Comparison of ENCODE assay signal across 24 mouse cellular contexts in genomic region chr9:14646061-14646460, GRCm38 (mm10). TPM values are rescaled to one million over a fixed set of nuclear protein-coding genes. Genes with fewer than 3 reads are reported as not detected.
DNase-seq lines count a peak whose midpoint lies in the region; ATAC-seq and TF ChIP-seq lines count a peak whose summit lies in the region.
"Had no signal": no experiment of that assay in that cellular context is flagged by ENCODE, and none has a peak within 500 bp of the region (broad histone marks: within the 10 kb centered on the region; RNA-seq: fewer than 3 reads in every experiment).

No protein-coding gene starts in this region.

- no peak for DNase-seq in gastrocnemius, adult 2 months
- no peak for DNase-seq in gastrocnemius, postnatal 36 days
- DNase-seq in midbrain, embryonic 11.5 days (ENCODE audit: low spot score, missing footprints) = peak; percentile 54
- DNase-seq in midbrain, postnatal 0 days (ENCODE audit: low spot score) = no peak
- DNase-seq in left cerebral cortex, adult 8-10 months (ENCODE audit: low spot score in 2 of 2) = no peak
- DNase-seq: adrenal gland, adult 2 months; adrenal gland, postnatal 10 days; adrenal gland, postnatal 25 days; B cell, adult 2 months; cerebellum, adult 11-12 months; cerebellum, adult 2 months; cerebellum, adult 9-10 months; cerebellum, postnatal 10 days; cerebellum, postnatal 25 days; forebrain, postnatal 0 days had no signal

- H3K4me3 ChIP-seq in gastrocnemius, adult 2 months = no peak overlapping the region
- H3K4me3 ChIP-seq in midbrain, embryonic 11.5 days (ENCODE audit: low read depth, low read length) = no peak overlapping the region
- no peak overlapping the region for H3K4me3 ChIP-seq in midbrain, postnatal 0 days (ENCODE audit: low read depth, low read length)
- H3K4me3 ChIP-seq: embryonic facial prominence, embryonic 10.5 days; embryonic facial prominence, embryonic 12.5 days; forebrain, embryonic 13.5 days; forebrain, embryonic 15.5 days had no signal

- H3K4me2 ChIP-seq in midbrain, embryonic 11.5 days = no peak overlapping the region
- H3K4me2 ChIP-seq in midbrain, postnatal 0 days (ENCODE audit: low read depth, low read length, poor library complexity, severe bottlenecking) = no peak overlapping the region
- H3K4me2 ChIP-seq: embryonic facial prominence, embryonic 12.5 days; forebrain, embryonic 13.5 days; forebrain, embryonic 15.5 days had no signal

- WGBS in midbrain, embryonic 11.5 days = 79% methylated on average over 3 of the region's 3 CpGs
- WGBS in midbrain, postnatal 0 days = 87% methylated on average over 3 of the region's 3 CpGs

- TF ChIP-seq CTCF in gastrocnemius, adult 2 months (IDR thresholded peaks at IDR 0.05) = no peak
- TF ChIP-seq CTCF in midbrain, postnatal 0 days (IDR thresholded peaks at IDR 0.05) = no peak

- no peaks in the 10 kb centered on the region for H3K36me3 ChIP-seq in midbrain, embryonic 11.5 days (ENCODE audit: control insufficient read depth, insufficient read depth, low read length)
- no peaks in the 10 kb centered on the region for H3K36me3 ChIP-seq in midbrain, postnatal 0 days (ENCODE audit: insufficient read depth, low read length)
- H3K36me3 ChIP-seq: embryonic facial prominence, embryonic 10.5 days; embryonic facial prominence, embryonic 12.5 days; forebrain, embryonic 15.5 days; G1E had no signal

- no peaks in the 10 kb centered on the region for H3K27me3 ChIP-seq in midbrain, embryonic 11.5 days (ENCODE audit: control insufficient read depth, insufficient read depth, low read length)
- H3K27me3 ChIP-seq in midbrain, postnatal 0 days (ENCODE audit: insufficient read depth, low read length) = no peaks in the 10 kb centered on the region
- H3K27me3 ChIP-seq: CH12.LX; embryonic facial prominence, embryonic 12.5 days; forebrain, embryonic 13.5 days; forebrain, embryonic 15.5 days; Patski had no signal

- no peak for ATAC-seq in midbrain, embryonic 11.5 days (ENCODE audit: low FRiP score)
- ATAC-seq in midbrain, postnatal 0 days (ENCODE audit: low FRiP score) = no peak
- ATAC-seq: activated CD4-positive, CD25-positive, alpha-beta regulatory T cell, adult 4 months; CD4-positive, CD25-positive, alpha-beta regulatory T cell, adult 4 months; forebrain, embryonic 13.5 days; forebrain, embryonic 15.5 days; forebrain, postnatal 0 days; Patski had no signal

- H3K9ac ChIP-seq in midbrain, embryonic 11.5 days (ENCODE audit: low read length) = no peak overlapping the region
- H3K9ac ChIP-seq in midbrain, postnatal 0 days (replicated peaks; ENCODE audit: low read length, poor library complexity, severe bottlenecking) = no peak overlapping the region
- H3K9ac ChIP-seq: embryonic facial prominence, embryonic 12.5 days; forebrain, embryonic 13.5 days; forebrain, embryonic 15.5 days; forebrain, postnatal 0 days had no signal

- H3K27ac ChIP-seq in gastrocnemius, adult 2 months = peak overlapping the region; percentile 44; the same call in 1 of the 2 replicates
- H3K27ac ChIP-seq in midbrain, embryonic 11.5 days (ENCODE audit: low read depth, low read length) = no peak overlapping the region
- no peak overlapping the region for H3K27ac ChIP-seq in midbrain, postnatal 0 days (ENCODE audit: low read depth, low read length)
- H3K27ac ChIP-seq: embryonic facial prominence, embryonic 10.5 days; embryonic facial prominence, embryonic 12.5 days; forebrain, embryonic 13.5 days; forebrain, embryonic 15.5 days had no signal

- peaks cover 19% of the 10 kb centered on the region for H3K4me1 ChIP-seq in midbrain, embryonic 11.5 days (ENCODE audit: control insufficient read depth, insufficient read depth, low read length)
- H3K4me1 ChIP-seq in midbrain, postnatal 0 days (ENCODE audit: insufficient read depth, low read length) = peaks cover 9% of the 10 kb centered on the region; the same call in 1 of the 2 replicates
- H3K4me1 ChIP-seq: forebrain, embryonic 15.5 days had no signal

- intact Hi-C loops in gastrocnemius, adult 2 months (cut with DNase I) = no loop called here
- intact Hi-C loops in gastrocnemius, postnatal 36 days (cut with DNase I) = no loop called here

- H3K9me3 ChIP-seq in midbrain, embryonic 11.5 days (ENCODE audit: control insufficient read depth, low read length) = no peaks in the 10 kb centered on the region
- H3K9me3 ChIP-seq in midbrain, postnatal 0 days (ENCODE audit: low read length) = no peaks in the 10 kb centered on the region
- H3K9me3 ChIP-seq: embryonic facial prominence, embryonic 10.5 days; embryonic facial prominence, embryonic 12.5 days; forebrain, embryonic 13.5 days; forebrain, embryonic 15.5 days; G1E had no signal

RNA-seq across cellular contexts. Expression of gene Amotl1, which starts 1.2 kb away (rescaled TPM):
- total RNA-seq in gastrocnemius, adult 2 months (2021) = 100 to 1,000 TPM; 397 to 399 TPM
- total RNA-seq in gastrocnemius, postnatal 36 days (2021) = 100 to 1,000 TPM; 276 to 313 TPM
- 14.8 and 15.2 TPM in 2 replicates for polyA plus RNA-seq in midbrain, embryonic 11.5 days (2014; fragmentation: Nextera tagmentation; extraction: Ambion mirVana)
- total RNA-seq in midbrain, postnatal 0 days (2014; rRNA removed) = 26.2 and 30.8 TPM in 2 replicates
- polyA plus RNA-seq in midbrain, postnatal 0 days (2015; fragmentation: Nextera tagmentation; extraction: Ambion mirVana) = 5.4 and 5.8 TPM in 2 replicates
- total RNA-seq in left cerebral cortex, adult 8-10 months (2022) = 10 to 100 TPM; 19.7 to 25.3 (median 21.9) TPM
